Mouse (Mus musculus): Measurements from ENCODE around the gene Ambp.

- TF ChIP-seq CTCF (IDR thresholded peaks at IDR 0.05; ENCODE audit: low read depth), result no peak
- no peak for TF ChIP-seq EP300 (IDR thresholded peaks at IDR 0.05; ENCODE audit: low read depth)
Measured at GRCm38 (mm10) chr4:63100478-63100877, 54.1 kb downstream of the Ambp start.

Measured in liver, embryonic 14.5 days (tissue).